Mouse (Mus musculus) layer of hippocampus, postnatal 36 days (tissue): Measurements from ENCODE around the gene Pclaf. TPM values are rescaled to one million over a fixed set of nuclear protein-coding genes. Genes with fewer than 3 reads are reported as not detected.

Source experiments
- DNase-seq, 2 experiments: peaks; one replicate each; pipeline ENCODE4 v3.0.0; 2022
- total RNA-seq, 2 experiments: library from RNA; stranded (reverse); gene quantifications; 2 replicates each; pipeline ENCODE4 v1.2.3; 2021

Pclaf gene
- total RNA-seq, result 1 to 10 TPM in 1 of 2 experiments, under 1 TPM in 1; 0.85 to 1.6 TPM

GRCm38 (mm10) chr9:65890143-65890628, at the start of gene Pclaf:
Pclaf (plus strand) TSS chr9:65890237.
- DNase-seq, result peak; percentile 26 to 51

- no peak for DNase-seq
These were observed 45.4 kb upstream of the Pclaf start for GRCm38 (mm10) chr9:65844421-65845165.

- DNase-seq, result no peak
These were observed 41.9 kb upstream of the Pclaf start for GRCm38 (mm10) chr9:65848154-65848553.

GRCm38 (mm10) chr9:65850203-65850602, 39.8 kb upstream of the Pclaf start:
- no peak for DNase-seq

GRCm38 (mm10) chr9:65859656-65860055, 30.4 kb upstream of the Pclaf start:
- DNase-seq, result no peak

- peak; percentile 86 to 88 for DNase-seq
These were observed 5.3 kb upstream of the Pclaf start for GRCm38 (mm10) chr9:65884564-65885315.

- DNase-seq, result no peak
These were observed 1.1 kb downstream of the Pclaf start for GRCm38 (mm10) chr9:65891126-65891525.

GRCm38 (mm10) chr9:65896977-65897376, 6.9 kb downstream of the Pclaf start:
- no peak for DNase-seq

- DNase-seq, result no peak
These were observed 12.8 kb downstream of the Pclaf start for GRCm38 (mm10) chr9:65902879-65903278.

GRCm38 (mm10) chr9:65903419-65903818, 13.4 kb downstream of the Pclaf start:
- no peak for DNase-seq

GRCm38 (mm10) chr9:65908394-65909300, 18.6 kb downstream of the Pclaf start, which contains the start of the genes Trip4 and Csnk1g1:
Trip4 (minus strand) TSS chr9:65908794.
Csnk1g1 (plus strand) TSS chr9:65908924.
- peak; percentile 95 for DNase-seq

GRCm38 (mm10) chr9:65909301-65909801, 19.3 kb downstream of the Pclaf start:
- peak in 1 of 2 experiments; percentile 34 for DNase-seq

- DNase-seq, result no peak
These were observed 19.8 kb downstream of the Pclaf start for GRCm38 (mm10) chr9:65909837-65910236.

GRCm38 (mm10) chr9:65913976-65914375, 23.9 kb downstream of the Pclaf start:
- DNase-seq, result no peak

- no peak for DNase-seq
These were observed 27.0 kb downstream of the Pclaf start for GRCm38 (mm10) chr9:65917015-65917414.

GRCm38 (mm10) chr9:65928456-65928855, 38.4 kb downstream of the Pclaf start:
- DNase-seq, result no peak

- no peak for DNase-seq
These were observed 39.8 kb downstream of the Pclaf start for GRCm38 (mm10) chr9:65929826-65930225.

GRCm38 (mm10) chr9:65937566-65937965, 47.5 kb downstream of the Pclaf start:
- DNase-seq, result no peak

- DNase-seq, result no peak
These were observed 61.1 kb downstream of the Pclaf start for GRCm38 (mm10) chr9:65951082-65951587.
